Mouse (Mus musculus): ENCODE data around the gene Nbl1.

GRCm38 (mm10) chr4:139091478-139092355, 1.1 kb downstream of the Nbl1 start:
- TF ChIP-seq GATA1 (IDR thresholded peaks at IDR 0.05; ENCODE audit: low read length) (no peak), TAL1 (IDR thresholded peaks at IDR 0.05; ENCODE audit: low read length) (no peak)
